Mouse (Mus musculus) kidney, adult 8-10 months (tissue): ENCODE results near the gene Sema4b.

Source experiments
- DNase-seq, 2 experiments: peaks; one replicate each; pipeline ENCODE4 v3.0.0; 2022

Gene Sema4b

GRCm38 (mm10) chr7:80178037-80178729 is 8.5 kb upstream of the Sema4b start:
- DNase-seq = no peak

GRCm38 (mm10) chr7:80179327-80179726 is 7.3 kb upstream of the Sema4b start:
- no peak for DNase-seq

- DNase-seq = no peak
Measured at GRCm38 (mm10) chr7:80179790-80180189, 6.9 kb upstream of the Sema4b start.

GRCm38 (mm10) chr7:80180202-80180601 is 6.4 kb upstream of the Sema4b start:
- DNase-seq = no peak

- DNase-seq = no peak
Measured at GRCm38 (mm10) chr7:80181078-80181477, 5.6 kb upstream of the Sema4b start.

- DNase-seq = no peak
Measured at GRCm38 (mm10) chr7:80182139-80182538, 4.5 kb upstream of the Sema4b start.

GRCm38 (mm10) chr7:80183466-80183865 is 3.2 kb upstream of the Sema4b start:
- no peak for DNase-seq

- DNase-seq = peak in 1 of 2 experiments; percentile 68
Measured at GRCm38 (mm10) chr7:80183969-80184368, 2.7 kb upstream of the Sema4b start.

GRCm38 (mm10) chr7:80184551-80184950 is 2.1 kb upstream of the Sema4b start:
- DNase-seq = peak in 1 of 2 experiments; percentile 66

GRCm38 (mm10) chr7:80184968-80185367 is 1.7 kb upstream of the Sema4b start:
- peak in 1 of 2 experiments; percentile 55 for DNase-seq

GRCm38 (mm10) chr7:80186021-80186420 is 620 bp upstream of the Sema4b start:
- peak; percentile 80 to 85 for DNase-seq

GRCm38 (mm10) chr7:80187501-80187900 is 860 bp downstream of the Sema4b start:
- no peak for DNase-seq

- DNase-seq = no peak
Measured at GRCm38 (mm10) chr7:80188579-80189125, 2.0 kb downstream of the Sema4b start.

- DNase-seq = no peak
Measured at GRCm38 (mm10) chr7:80189147-80189933, 2.7 kb downstream of the Sema4b start.

- peak; percentile 58 to 61 for DNase-seq
Measured at GRCm38 (mm10) chr7:80191455-80191854, 4.8 kb downstream of the Sema4b start.

- peak; percentile 95 to 96 for DNase-seq
Measured at GRCm38 (mm10) chr7:80192226-80193061, 5.8 kb downstream of the Sema4b start.

- DNase-seq = no peak
Measured at GRCm38 (mm10) chr7:80193941-80194739, 7.5 kb downstream of the Sema4b start.

- no peak for DNase-seq
Measured at GRCm38 (mm10) chr7:80195146-80195545, 8.5 kb downstream of the Sema4b start.

GRCm38 (mm10) chr7:80195576-80196263 is 9.1 kb downstream of the Sema4b start:
- no peak for DNase-seq

GRCm38 (mm10) chr7:80197371-80197770 is 10.7 kb downstream of the Sema4b start:
- no peak for DNase-seq
